Mouse (Mus musculus) kidney, postnatal 14 days (tissue): Measurements from ENCODE around the gene Llph.

Source experiments
- DNase-seq: peaks from one replicate; pipeline ENCODE4 v3.0.0; 2022; ENCODE audit warnings: mixed read lengths

Llph gene

GRCm38 (mm10) chr10:120280375-120280774 is 53.5 kb downstream of the Llph start:
- DNase-seq: no peak

GRCm38 (mm10) chr10:120281700-120282099 is 54.8 kb downstream of the Llph start:
- DNase-seq: no peak
